Comparison of ENCODE assay signal across 32 mouse cellular contexts in genomic region chr10:86788193-86788592, GRCm38 (mm10). TPM values are rescaled to one million over a fixed set of nuclear protein-coding genes. Genes with fewer than 3 reads are reported as not detected.
DNase-seq lines count a peak whose midpoint lies in the region; ATAC-seq and TF ChIP-seq lines count a peak whose summit lies in the region.
"Had no signal": no experiment of that assay in that cellular context is flagged by ENCODE, and none has a peak within 500 bp of the region (broad histone marks: within the 10 kb centered on the region; RNA-seq: fewer than 3 reads in every experiment).

No protein-coding gene starts in this region.

- H3K36me3 ChIP-seq in forebrain, embryonic 16.5 days (ENCODE audit: control insufficient read depth, insufficient read depth), result no peaks in the 10 kb centered on the region
- no peaks in the 10 kb centered on the region for H3K36me3 ChIP-seq in forebrain, postnatal 0 days (ENCODE audit: insufficient read depth)
- no peaks in the 10 kb centered on the region for H3K36me3 ChIP-seq in hindbrain, embryonic 16.5 days (ENCODE audit: control insufficient read depth, insufficient read depth, low read length)
- H3K36me3 ChIP-seq in hindbrain, embryonic 10.5 days, result no peaks in the 10 kb centered on the region
- H3K36me3 ChIP-seq: embryonic facial prominence, embryonic 12.5 days; hindbrain, embryonic 13.5 days; limb, embryonic 13.5 days; lung, embryonic 15.5 days; midbrain, embryonic 12.5 days; neural tube, embryonic 13.5 days had no signal

- no peak overlapping the region for H3K4me2 ChIP-seq in forebrain, embryonic 16.5 days (ENCODE audit: low read length)
- H3K4me2 ChIP-seq in forebrain, postnatal 0 days (ENCODE audit: low read depth), result no peak overlapping the region
- no peak overlapping the region for H3K4me2 ChIP-seq in hindbrain, embryonic 16.5 days (ENCODE audit: low read length)
- H3K4me2 ChIP-seq: embryonic facial prominence, embryonic 12.5 days; hindbrain, embryonic 13.5 days; limb, embryonic 13.5 days; liver, embryonic 11.5 days; lung, embryonic 15.5 days; midbrain, embryonic 12.5 days; neural tube, embryonic 13.5 days had no signal

- peak; percentile 32 for DNase-seq in adrenal gland, adult 2 months
- DNase-seq in adrenal gland, adult 18-20 months (ENCODE audit: low spot score in 2 of 2), result no peak
- no peak for DNase-seq in forebrain, postnatal 0 days
- no peak for DNase-seq in hindbrain, embryonic 10.5 days (ENCODE audit: low spot score)
- DNase-seq in brain, embryonic 14.5 days (ENCODE audit: low read depth), result peak; percentile 75
- DNase-seq: adrenal gland, postnatal 25 days; cerebellum, adult 8-10 months; cerebellum, postnatal 25 days; kidney, adult 9 months; kidney, postnatal 10 days; layer of hippocampus, adult 9-11 months; lung, postnatal 4 days; right cerebral cortex, postnatal 4 days; thymus, adult 18-20 months; thymus, postnatal 4 days had no signal

- H3K9ac ChIP-seq in forebrain, embryonic 16.5 days (replicated peaks; ENCODE audit: low read depth, low read length), result no peak overlapping the region
- no peak overlapping the region for H3K9ac ChIP-seq in forebrain, postnatal 0 days
- H3K9ac ChIP-seq in hindbrain, embryonic 16.5 days (ENCODE audit: low read depth, low read length), result no peak overlapping the region
- H3K9ac ChIP-seq: embryonic facial prominence, embryonic 12.5 days; hindbrain, embryonic 13.5 days; limb, embryonic 13.5 days; lung, embryonic 15.5 days; midbrain, embryonic 12.5 days; neural tube, embryonic 13.5 days had no signal

- ATAC-seq in forebrain, embryonic 16.5 days, result peak; percentile 54; the same call in 1 of the 2 replicates
- ATAC-seq in forebrain, postnatal 0 days, result no peak
- peak; percentile 65 for ATAC-seq in hindbrain, embryonic 16.5 days
- ATAC-seq: intestine, postnatal 0 days had no signal

- no peak for TF ChIP-seq POLR2A in brain, embryonic 14.5 days (IDR thresholded peaks at IDR 0.05; ENCODE audit: borderline replicate concordance, extremely low read depth, insufficient read depth, insufficient read length, poor library complexity, severe bottlenecking)

- H3K9me3 ChIP-seq in forebrain, embryonic 16.5 days (ENCODE audit: control insufficient read depth, low read length), result no peaks in the 10 kb centered on the region
- no peaks in the 10 kb centered on the region for H3K9me3 ChIP-seq in forebrain, postnatal 0 days (ENCODE audit: low read length)
- no peaks in the 10 kb centered on the region for H3K9me3 ChIP-seq in hindbrain, embryonic 16.5 days (ENCODE audit: control insufficient read depth, low read length)
- H3K9me3 ChIP-seq in hindbrain, embryonic 10.5 days, result no peaks in the 10 kb centered on the region
- H3K9me3 ChIP-seq: embryonic facial prominence, embryonic 12.5 days; G1E; hindbrain, embryonic 13.5 days; limb, embryonic 13.5 days; lung, embryonic 15.5 days; megakaryocyte, embryonic 14.5 days; midbrain, embryonic 12.5 days; neural tube, embryonic 13.5 days had no signal

- peaks cover 7% of the 10 kb centered on the region for H3K4me1 ChIP-seq in forebrain, embryonic 16.5 days (replicated peaks; ENCODE audit: control insufficient read depth, insufficient read depth, low read length)
- no peaks in the 10 kb centered on the region; the same call in 1 of the 2 replicates for H3K4me1 ChIP-seq in forebrain, postnatal 0 days (ENCODE audit: insufficient read depth)
- H3K4me1 ChIP-seq in hindbrain, embryonic 16.5 days (ENCODE audit: control insufficient read depth, insufficient read depth, low read depth, low read length), result no peaks in the 10 kb centered on the region
- H3K4me1 ChIP-seq in hindbrain, embryonic 10.5 days (replicated peaks), result peaks cover 5% of the 10 kb centered on the region

- H3K27me3 ChIP-seq in forebrain, embryonic 16.5 days (replicated peaks; ENCODE audit: control insufficient read depth, insufficient read depth, low read length), result no peaks in the 10 kb centered on the region
- H3K27me3 ChIP-seq in forebrain, postnatal 0 days (ENCODE audit: insufficient read depth, low read length), result no peaks in the 10 kb centered on the region
- H3K27me3 ChIP-seq in hindbrain, embryonic 16.5 days (replicated peaks; ENCODE audit: control insufficient read depth, insufficient read depth, low read length), result no peaks in the 10 kb centered on the region
- H3K27me3 ChIP-seq in hindbrain, embryonic 10.5 days (ENCODE audit: insufficient read depth, poor library complexity, severe bottlenecking), result no peaks in the 10 kb centered on the region
- H3K27me3 ChIP-seq: embryonic facial prominence, embryonic 12.5 days; hindbrain, embryonic 13.5 days; limb, embryonic 13.5 days; lung, embryonic 15.5 days; megakaryocyte, embryonic 14.5 days; midbrain, embryonic 12.5 days; neural tube, embryonic 13.5 days had no signal

- no peak for TF ChIP-seq CTCF in forebrain, postnatal 0 days (IDR thresholded peaks at IDR 0.05; ENCODE audit: low read depth)
- TF ChIP-seq CTCF in brain, embryonic 14.5 days (IDR thresholded peaks at IDR 0.05; ENCODE audit: borderline replicate concordance, extremely low read depth, insufficient read depth, insufficient read length), result no peak

- WGBS in forebrain, embryonic 16.5 days, result 21% methylated on average over 5 of the region's 5 CpGs
- WGBS in forebrain, postnatal 0 days, result 21% methylated on average over 5 of the region's 5 CpGs
- 36% methylated on average over 5 of the region's 5 CpGs for WGBS in hindbrain, embryonic 16.5 days
- WGBS in hindbrain, embryonic 10.5 days, result 59% methylated on average over 5 of the region's 5 CpGs

- H3K4me3 ChIP-seq in forebrain, embryonic 16.5 days (replicated peaks; ENCODE audit: low read length), result no peak overlapping the region
- H3K4me3 ChIP-seq in forebrain, postnatal 0 days (ENCODE audit: low read depth, low read length), result no peak overlapping the region
- H3K4me3 ChIP-seq in hindbrain, embryonic 16.5 days (ENCODE audit: low read length), result no peak overlapping the region
- no peak overlapping the region for H3K4me3 ChIP-seq in hindbrain, embryonic 10.5 days
- H3K4me3 ChIP-seq: embryonic facial prominence, embryonic 12.5 days; hindbrain, embryonic 13.5 days; limb, embryonic 13.5 days; lung, embryonic 15.5 days; megakaryocyte, embryonic 14.5 days; midbrain, embryonic 12.5 days; neural tube, embryonic 13.5 days had no signal

- no peak overlapping the region for H3K27ac ChIP-seq in forebrain, embryonic 16.5 days (ENCODE audit: low read length)
- no peak overlapping the region for H3K27ac ChIP-seq in forebrain, postnatal 0 days (ENCODE audit: low read depth, low read length)
- no peak overlapping the region for H3K27ac ChIP-seq in hindbrain, embryonic 16.5 days (ENCODE audit: low read depth, low read length)
- no peak overlapping the region for H3K27ac ChIP-seq in hindbrain, embryonic 10.5 days
- H3K27ac ChIP-seq: embryonic facial prominence, embryonic 12.5 days; hindbrain, embryonic 13.5 days; limb, embryonic 13.5 days; lung, embryonic 15.5 days; midbrain, embryonic 12.5 days; neural tube, embryonic 13.5 days; stomach, postnatal 0 days had no signal

RNA-seq across cellular contexts. Expression of gene Nt5dc3, which starts 9.4 kb away (rescaled TPM):
- 10 to 100 TPM; 29.8 to 57.4 TPM for total RNA-seq in adrenal gland, adult 2 months (2021)
- 29.0 and 30.2 TPM in 2 replicates for polyA plus RNA-seq in adrenal gland, adult 2 months (2012; rRNA removed)
- 10 to 100 TPM; 39.3 to 46.3 TPM for total RNA-seq in adrenal gland, adult 18-20 months (2021)
- 7.8 and 8.1 TPM in 2 replicates for polyA plus RNA-seq in forebrain, embryonic 16.5 days (2015; fragmentation: Nextera tagmentation; extraction: Ambion mirVana)
- 30.2 and 42.2 TPM in 2 replicates for total RNA-seq in forebrain, postnatal 0 days (2014; rRNA removed)
- polyA plus RNA-seq in forebrain, postnatal 0 days (2015; fragmentation: Nextera tagmentation; extraction: Ambion mirVana), result 7.2 and 9.3 TPM in 2 replicates
- 11.3 and 13.4 TPM in 2 replicates for polyA plus RNA-seq in hindbrain, embryonic 16.5 days (2015; fragmentation: Nextera tagmentation; extraction: Ambion mirVana)
- 0.77 and 1.4 TPM in 2 replicates for polyA plus RNA-seq in hindbrain, embryonic 10.5 days (2016; fragmentation: Nextera tagmentation; extraction: Ambion mirVana)
- 37.5 and 47.7 TPM in 2 replicates for polyA plus RNA-seq in brain, embryonic 14.5 days (2012; rRNA removed)

RNA-seq across cellular contexts. Expression of gene Gm49358, which starts 24.4 kb away (rescaled TPM):
- total RNA-seq in adrenal gland, adult 2 months (2021), result 10 to 100 TPM; 20.1 to 23.6 TPM
- not detected in 2 replicates for polyA plus RNA-seq in adrenal gland, adult 2 months (2012; rRNA removed)
- 10 to 100 TPM; 12.4 to 15.9 TPM for total RNA-seq in adrenal gland, adult 18-20 months (2021)
- polyA plus RNA-seq in forebrain, embryonic 16.5 days (2015; fragmentation: Nextera tagmentation; extraction: Ambion mirVana), result not detected in 2 replicates
- total RNA-seq in forebrain, postnatal 0 days (2014; rRNA removed), result 8.1 and 14.7 TPM in 2 replicates
- not detected in 2 replicates for polyA plus RNA-seq in forebrain, postnatal 0 days (2015; fragmentation: Nextera tagmentation; extraction: Ambion mirVana)
- not detected in 2 replicates for polyA plus RNA-seq in hindbrain, embryonic 16.5 days (2015; fragmentation: Nextera tagmentation; extraction: Ambion mirVana)
- polyA plus RNA-seq in hindbrain, embryonic 10.5 days (2016; fragmentation: Nextera tagmentation; extraction: Ambion mirVana), result not detected in 2 replicates
- polyA plus RNA-seq in brain, embryonic 14.5 days (2012; rRNA removed), result 0.06 TPM in 1 of 2 replicates, not detected in the other
- total RNA-seq: G1E had no signal
- polyA plus RNA-seq: embryonic facial prominence, embryonic 12.5 days; G1E; heart, embryonic 14.5 days; hindbrain, embryonic 13.5 days; intestine, postnatal 0 days; large intestine, adult 2 months; liver, embryonic 11.5 days; liver, embryonic 16.5 days; lung, embryonic 15.5 days; midbrain, embryonic 12.5 days; neural tube, embryonic 13.5 days; spleen, adult 2 months; stomach, postnatal 0 days had no signal

Comparison
In these comparisons a context has a peak if more than half of its experiments do, and no peak if none do; other contexts are left out.
1. DNase-seq: peak in adrenal gland, adult 2 months (single experiment) and brain, embryonic 14.5 days (single experiment); none in adrenal gland, adult 18-20 months (0 of 2), forebrain, postnatal 0 days (single experiment) and hindbrain, embryonic 10.5 days (single experiment).